Mouse (Mus musculus): ENCODE measurements around the gene Sugp2.

The Sugp2 gene

GRCm38 (mm10) chr8:70234080-70234780, at the start of gene Sugp2, which contains the start of gene Armc6:
TSS of gene Sugp2 (plus strand) at chr8:70234226.
TSS of gene Armc6 (minus strand) at chr8:70234466.
- peak; percentile 95 for DNase-seq

DNA sequence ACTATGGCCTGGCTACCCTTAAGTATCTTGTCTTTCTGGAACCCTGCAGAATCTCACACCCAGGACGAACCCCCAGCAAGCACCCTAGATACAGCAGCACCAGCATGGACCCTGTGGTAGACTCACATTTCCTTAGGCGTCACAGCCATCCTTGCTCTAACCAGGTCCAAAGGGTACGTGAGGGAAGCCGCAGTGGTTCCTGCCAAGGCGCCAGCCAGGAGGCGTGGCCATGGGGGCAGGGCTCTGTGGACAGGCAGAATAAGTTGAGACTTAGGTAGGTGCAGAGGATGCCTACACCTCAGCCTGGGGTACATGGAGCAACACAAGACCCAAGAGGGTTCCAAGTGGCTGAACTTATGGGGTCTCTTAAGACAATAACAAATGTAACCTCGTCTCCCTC, 45.3 kb upstream of the Sugp2 start:
- DNase-seq: no peak

DNA sequence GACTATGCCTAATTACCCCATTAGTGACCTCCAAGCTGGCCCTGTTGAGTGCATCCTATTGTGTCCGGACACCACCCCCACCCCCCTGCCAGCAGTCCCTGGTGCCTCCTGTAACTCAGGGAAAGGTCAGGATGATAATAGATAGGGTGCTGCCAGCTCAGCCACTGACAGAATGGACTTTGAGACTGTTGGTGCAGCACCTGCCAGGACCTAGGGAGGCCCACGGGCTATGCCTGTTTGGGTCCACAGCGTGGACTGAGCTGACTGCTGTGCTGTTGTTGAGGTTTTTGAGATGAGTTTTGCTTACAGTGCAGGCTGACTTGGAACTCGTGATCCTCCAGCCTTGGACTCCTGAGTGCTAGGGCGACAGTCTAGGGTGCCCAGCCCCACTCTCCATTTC, 40.8 kb upstream of the Sugp2 start:
- no peak for DNase-seq

DNA sequence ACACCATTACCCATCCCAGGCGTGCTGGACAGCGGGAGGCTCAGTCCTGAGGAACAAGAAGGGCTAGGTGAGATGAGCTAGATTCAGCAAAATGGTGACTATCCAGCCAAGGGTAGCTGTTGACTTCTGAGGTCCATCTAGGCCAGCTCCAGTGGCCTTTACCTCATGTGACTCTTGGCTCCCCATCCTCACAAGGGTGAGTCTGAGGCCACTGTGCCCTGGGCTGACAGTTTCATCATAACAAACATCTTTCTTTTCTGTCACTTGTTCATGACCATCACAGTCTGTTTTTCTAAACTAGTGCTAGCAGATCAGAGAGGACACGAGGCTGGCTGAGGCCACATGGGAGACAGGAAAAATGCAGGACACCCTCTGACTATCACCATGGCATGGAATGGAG, 39.8 kb upstream of the Sugp2 start:
- peak; percentile 38 for DNase-seq

- DNase-seq: no peak
Observed at GRCm38 (mm10) chr8:70195762-70196161, 38.3 kb upstream of the Sugp2 start.

DNA sequence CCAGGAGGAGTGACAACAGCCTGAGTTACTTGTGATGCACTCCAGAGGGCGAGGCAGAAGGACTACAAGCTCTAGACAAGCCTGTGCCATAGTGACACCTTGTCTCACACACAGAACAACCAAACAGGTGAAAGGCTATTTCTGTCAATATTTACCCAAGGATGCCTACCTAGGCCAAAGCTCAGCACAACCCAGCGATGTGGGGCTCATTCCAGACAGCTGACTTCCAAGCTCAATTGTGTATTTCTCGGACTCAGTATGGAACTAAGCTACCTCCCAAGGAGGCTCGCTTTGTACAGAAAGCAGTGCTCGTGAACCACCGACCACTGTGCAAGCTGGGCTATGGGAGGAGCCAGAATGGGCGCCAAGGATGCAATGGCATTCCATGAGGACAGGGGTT, 36.4 kb upstream of the Sugp2 start:
- no peak for DNase-seq

DNA sequence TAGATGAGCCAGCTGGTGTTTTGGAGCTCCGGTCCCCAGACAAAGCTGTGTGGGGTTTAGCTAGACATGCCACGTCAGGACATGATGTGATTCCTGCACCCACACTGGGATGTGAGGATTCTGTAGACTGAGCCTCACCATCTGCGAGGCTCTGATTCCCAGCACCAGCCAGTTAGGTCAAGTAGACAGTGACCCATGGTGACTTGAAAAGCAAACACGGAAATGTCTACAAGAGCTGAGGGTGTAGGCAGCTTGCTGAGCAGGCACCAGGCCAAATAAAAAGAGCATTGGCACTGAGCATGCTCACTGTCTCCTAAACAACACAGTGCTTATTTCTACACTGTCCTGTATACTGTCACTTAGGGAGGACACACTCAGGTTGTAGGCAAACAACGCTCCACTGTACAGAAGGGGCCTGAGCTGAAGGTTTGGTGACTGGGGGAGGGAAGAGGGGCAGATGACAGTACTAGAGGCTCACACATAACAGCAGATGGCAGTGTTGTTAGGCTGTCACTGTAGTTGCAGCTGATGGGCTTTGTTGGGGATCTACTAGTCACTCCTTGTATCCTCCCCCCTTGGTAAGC, 33.8 kb upstream of the Sugp2 start:
- peak; percentile 81 for DNase-seq

- no peak for DNase-seq
Observed at GRCm38 (mm10) chr8:70201417-70201816, 32.6 kb upstream of the Sugp2 start.

- DNase-seq: no peak
Observed at GRCm38 (mm10) chr8:70203072-70203471, 31.0 kb upstream of the Sugp2 start.

DNA sequence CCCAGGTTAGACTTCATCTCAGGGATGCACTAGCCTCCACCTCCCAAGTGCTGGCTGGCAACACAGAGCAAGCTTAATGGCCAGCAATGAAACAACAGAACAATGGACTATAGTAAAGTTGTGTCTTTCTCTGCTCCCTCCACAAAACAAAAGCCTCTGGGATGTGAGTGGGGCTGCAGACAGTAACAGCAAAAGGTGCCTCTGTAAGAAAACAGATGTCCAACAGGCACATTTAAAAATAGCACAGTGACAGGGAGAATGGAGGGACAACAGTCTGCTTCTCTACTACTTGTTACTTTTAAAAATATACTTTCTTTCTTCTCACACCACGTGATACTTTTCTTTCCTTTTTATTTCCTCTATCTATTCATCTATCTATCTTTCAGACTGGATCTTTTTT, 29.3 kb upstream of the Sugp2 start:
- DNase-seq: no peak

DNA sequence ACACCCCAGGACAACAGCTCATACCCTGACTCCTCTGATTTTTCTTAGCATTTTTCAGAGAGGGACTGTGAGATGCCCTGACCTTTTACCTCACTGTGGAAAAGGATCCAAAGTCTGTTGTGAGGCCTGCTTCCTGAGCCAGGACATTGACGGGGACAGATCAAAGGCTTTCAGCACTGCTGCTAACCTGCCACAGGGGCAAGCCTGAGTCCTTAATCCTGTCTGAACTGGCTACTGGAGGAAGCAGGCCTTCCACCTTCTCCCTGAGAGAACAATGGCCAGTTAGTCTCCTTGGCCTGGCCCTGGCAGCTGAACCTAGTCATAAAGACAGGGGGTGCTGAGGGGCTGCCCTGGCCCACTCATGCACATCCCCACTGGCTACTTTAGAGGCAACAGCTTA, 25.9 kb upstream of the Sugp2 start:
- DNase-seq: no peak

DNA sequence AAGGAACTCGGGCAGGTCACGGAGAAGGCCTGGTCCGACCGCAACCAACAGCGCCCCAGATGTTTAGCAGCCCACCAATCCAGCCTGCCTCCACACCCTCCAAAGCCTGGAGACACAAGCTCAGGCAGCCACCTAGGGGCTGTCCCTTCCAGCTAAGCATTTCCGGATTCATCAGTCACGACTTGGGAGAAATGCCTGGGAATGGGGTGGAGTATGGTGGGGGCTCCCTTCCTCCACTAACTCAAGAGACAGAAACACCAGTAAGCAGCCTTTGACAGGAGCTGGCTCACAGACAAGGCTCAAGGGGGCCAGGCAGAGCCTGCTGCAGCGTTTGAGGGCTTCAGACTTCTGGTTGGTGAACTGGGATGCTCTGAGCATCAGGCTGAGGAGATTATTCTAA, 23.5 kb upstream of the Sugp2 start:
- peak; percentile 76 for DNase-seq

DNA sequence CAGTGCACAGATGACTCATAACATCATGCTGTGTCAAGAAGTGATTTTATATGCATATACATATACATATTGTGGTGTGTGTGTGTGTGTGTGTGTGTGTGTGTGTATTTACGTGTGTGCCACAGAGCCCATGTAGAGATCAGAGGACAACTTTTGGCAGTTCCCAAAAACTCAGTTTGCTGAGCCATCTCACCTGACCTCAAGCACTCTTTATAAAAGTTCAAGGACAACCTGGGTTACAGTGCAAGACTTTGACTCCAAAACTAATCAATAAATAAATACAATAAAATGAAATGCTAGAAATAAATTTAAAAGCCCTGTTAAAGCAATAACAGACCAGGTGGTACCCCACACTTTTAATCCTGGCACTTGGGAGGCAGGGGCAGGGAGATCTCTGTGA, 22.8 kb upstream of the Sugp2 start:
- DNase-seq: no peak

DNA sequence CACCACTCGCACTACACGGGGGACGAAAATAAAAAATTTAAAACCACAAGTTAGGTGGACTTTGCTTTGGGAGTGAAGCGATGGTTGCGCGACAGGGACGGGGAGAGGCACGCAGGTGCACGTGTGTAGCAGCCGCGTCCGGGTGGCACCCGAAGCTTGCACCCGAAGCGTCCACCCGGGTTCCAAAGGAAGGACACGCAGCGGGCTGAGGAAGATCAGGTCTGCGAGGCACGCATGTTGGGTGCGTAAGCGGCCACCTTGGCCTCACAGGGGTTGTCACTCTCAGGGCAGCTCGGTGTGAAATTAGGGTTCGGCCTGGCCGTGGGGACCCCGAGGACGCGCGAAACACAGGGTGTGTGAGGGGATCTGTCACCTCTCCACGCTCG, 22.3 kb upstream of the Sugp2 start:
- peak; percentile 45 for DNase-seq

GRCm38 (mm10) chr8:70212112-70213055, 21.6 kb upstream of the Sugp2 start, which contains the start of gene Slc25a42:
TSS of gene Slc25a42 (minus strand) at chr8:70212305.
- DNase-seq: peak; percentile 100

DNA sequence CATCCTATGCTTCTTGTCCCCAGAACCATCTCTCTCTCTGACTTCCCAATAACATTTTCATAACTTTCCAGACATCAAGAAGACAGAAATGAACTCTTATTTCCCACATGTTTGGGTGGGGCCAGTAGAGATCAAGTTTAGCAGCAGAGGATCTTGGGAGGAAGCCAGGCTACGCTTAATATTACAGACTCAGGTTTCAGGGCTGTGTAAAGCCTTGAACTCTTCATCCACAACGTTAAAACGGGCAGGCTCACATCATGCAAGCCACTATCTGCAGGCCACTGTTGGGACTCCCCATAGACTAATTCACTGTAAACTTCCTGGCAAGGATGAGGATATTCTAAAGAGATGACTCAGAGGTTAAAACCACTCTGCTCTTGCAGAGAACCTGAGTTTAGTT, 19.6 kb upstream of the Sugp2 start:
- DNase-seq: no peak

GRCm38 (mm10) chr8:70215092-70215491, 18.9 kb upstream of the Sugp2 start:
- DNase-seq: no peak

- peak; percentile 69 for DNase-seq
Observed at GRCm38 (mm10) chr8:70216161-70216560, 17.9 kb upstream of the Sugp2 start.

DNA sequence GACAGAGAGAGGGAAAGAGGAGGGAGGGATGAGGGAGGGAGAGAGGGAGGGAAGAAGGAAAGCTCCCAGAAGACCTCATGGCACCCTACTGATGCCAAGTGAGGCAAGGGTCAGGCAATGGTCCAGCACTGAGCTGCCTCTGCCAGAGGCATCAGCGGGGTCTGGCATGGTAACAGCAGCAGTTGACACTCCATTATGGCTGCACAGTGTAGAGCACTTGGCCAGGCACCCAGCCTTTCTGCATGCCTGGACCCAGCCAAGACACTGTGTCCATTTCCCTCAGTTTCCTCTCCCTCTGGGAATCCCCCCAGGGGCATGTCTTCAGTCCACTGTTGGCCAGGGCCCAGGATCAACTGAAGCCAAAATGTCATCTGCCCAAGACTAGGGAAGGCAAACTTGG, 17.5 kb upstream of the Sugp2 start:
- peak; percentile 91 for DNase-seq

DNA sequence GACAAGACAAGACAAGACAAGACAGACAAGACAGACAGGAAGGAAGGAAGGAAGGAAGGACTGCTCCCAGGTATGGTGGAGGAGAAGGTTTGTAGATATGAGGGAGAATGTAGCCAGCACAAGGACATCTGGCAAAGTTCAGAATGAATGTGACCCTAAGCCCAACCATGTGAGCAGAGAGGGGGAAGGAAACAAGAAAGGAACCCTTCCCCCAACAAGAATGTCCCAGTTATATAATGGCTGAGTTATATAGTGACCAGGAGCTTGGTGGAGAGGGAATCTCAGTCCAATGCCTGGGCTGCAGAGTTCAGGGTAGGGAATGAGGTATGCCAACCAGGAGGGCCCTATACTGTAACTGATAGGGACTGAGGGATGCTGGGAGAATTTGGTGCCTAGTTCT, 16.6 kb upstream of the Sugp2 start:
- no peak for DNase-seq

DNA sequence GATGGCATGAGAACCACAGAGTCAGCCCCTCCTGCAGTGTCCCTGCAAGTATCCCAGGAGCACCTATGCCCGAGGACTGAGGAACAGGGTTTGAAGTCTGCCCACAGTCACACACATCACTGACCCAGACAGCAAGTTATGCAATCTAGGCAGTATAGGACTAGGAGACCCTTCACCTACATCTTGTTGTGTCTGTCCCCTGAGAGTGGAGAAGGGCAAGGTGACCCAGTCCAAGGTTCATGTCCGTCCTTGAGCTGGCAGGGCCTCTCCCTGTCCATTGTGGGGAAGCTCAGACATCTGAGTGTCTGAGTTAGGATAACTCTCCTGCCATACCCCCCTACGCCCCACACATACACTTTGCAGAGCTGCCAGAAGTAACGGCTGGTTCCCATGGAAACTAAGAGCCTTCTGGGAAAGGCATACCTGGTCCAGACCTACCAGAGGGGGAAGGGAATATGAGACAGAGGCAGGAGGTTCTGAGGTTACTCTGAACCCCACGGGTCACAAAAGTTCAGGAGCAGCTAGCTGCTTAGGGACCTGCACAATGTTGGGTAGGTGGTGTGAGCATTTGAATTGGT, 14.8 kb upstream of the Sugp2 start:
- no peak for DNase-seq

DNA sequence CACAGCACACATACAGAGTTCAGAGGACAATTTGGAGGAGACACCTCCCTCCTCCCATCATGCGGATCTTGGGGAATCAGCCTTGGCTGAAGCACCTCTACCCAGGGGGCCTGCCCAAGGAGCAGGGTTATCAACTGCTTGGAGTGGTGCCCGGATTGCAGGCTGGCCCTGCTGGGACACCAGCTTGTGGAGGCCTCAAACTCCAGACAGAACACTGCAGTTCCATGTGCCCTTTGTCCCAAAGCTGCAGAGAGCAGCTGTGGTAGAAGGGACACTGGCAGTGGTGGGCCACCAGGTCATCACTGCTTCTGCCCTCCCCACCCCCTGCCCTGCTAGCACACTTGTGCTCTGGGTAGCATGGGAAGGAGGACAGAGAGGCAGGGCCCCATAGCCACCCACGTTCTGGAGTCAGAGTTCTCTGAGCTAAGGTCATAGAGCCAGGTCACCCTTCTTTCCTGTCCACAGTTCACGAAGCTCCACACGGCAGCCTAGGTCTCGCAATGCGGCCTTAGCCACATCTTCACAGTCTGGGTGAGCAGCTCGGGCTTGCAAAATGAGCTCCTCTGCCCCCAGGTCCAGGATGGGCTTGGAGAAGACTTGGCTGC, 13.7 kb upstream of the Sugp2 start:
- DNase-seq: no peak

- DNase-seq: no peak
Observed at GRCm38 (mm10) chr8:70220911-70221310, 13.1 kb upstream of the Sugp2 start.
